Mouse (Mus musculus): ENCODE measurements around the gene D1Ertd622e.
A peak's percentile ranks its signal among the peaks of the same experiment; 100 is the strongest.

Gene D1Ertd622e

GRCm38 (mm10) chr1:97661406-97662241 is at the start of gene D1Ertd622e:
TSS of gene D1Ertd622e (minus strand) at chr1:97662074.
- DNase-seq = peak; percentile 79 to 84

DNA sequence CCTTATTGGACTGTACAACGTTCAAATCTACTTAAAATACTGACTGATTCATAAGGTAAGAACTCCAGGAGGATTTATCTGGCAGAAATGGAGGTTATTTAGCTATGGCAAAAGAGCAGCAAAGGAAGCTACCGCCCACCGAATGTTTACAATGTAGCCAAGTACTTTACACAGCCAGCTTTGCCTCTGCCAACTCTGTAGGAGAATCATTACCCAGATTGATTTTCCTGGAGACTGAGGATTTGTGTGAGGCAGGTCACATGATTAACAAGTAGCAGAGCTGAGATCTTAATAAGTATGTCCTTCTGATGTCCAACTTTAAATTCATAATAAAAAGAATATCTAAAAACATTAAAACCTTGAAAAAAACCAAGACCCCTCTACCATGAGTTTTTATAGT is 48.6 kb upstream of the D1Ertd622e start:
- no peak for DNase-seq

DNA sequence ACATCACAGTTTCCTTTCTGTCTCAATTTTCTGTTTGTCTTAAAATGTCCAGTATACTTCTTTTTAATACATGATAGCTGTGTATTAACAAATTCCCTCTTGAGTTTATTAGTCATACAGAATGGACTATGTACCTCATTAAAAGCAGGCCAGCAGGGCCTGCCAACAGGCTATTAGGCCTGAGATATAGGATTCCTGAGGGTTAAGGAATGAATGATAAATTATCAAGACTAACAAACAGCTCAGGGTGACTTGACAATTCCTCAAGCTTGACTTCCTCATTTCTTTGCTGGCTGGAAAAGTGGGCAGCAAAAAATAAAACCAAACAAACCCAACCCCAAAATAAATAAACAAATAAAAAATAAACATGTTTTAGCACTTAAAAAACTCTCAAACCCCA is 43.5 kb upstream of the D1Ertd622e start:
- DNase-seq = no peak

- DNase-seq = no peak
These were observed 42.8 kb upstream of the D1Ertd622e start for GRCm38 (mm10) chr1:97704646-97705045.

- no peak for DNase-seq
These were observed 37.2 kb upstream of the D1Ertd622e start for GRCm38 (mm10) chr1:97698956-97699570.

- DNase-seq = no peak
These were observed 35.4 kb upstream of the D1Ertd622e start for GRCm38 (mm10) chr1:97697273-97697672.

- DNase-seq = no peak
These were observed 32.0 kb upstream of the D1Ertd622e start for GRCm38 (mm10) chr1:97693825-97694224.

- DNase-seq = peak; percentile 14 to 52
These were observed 26.9 kb upstream of the D1Ertd622e start for GRCm38 (mm10) chr1:97688756-97689155.

DNA sequence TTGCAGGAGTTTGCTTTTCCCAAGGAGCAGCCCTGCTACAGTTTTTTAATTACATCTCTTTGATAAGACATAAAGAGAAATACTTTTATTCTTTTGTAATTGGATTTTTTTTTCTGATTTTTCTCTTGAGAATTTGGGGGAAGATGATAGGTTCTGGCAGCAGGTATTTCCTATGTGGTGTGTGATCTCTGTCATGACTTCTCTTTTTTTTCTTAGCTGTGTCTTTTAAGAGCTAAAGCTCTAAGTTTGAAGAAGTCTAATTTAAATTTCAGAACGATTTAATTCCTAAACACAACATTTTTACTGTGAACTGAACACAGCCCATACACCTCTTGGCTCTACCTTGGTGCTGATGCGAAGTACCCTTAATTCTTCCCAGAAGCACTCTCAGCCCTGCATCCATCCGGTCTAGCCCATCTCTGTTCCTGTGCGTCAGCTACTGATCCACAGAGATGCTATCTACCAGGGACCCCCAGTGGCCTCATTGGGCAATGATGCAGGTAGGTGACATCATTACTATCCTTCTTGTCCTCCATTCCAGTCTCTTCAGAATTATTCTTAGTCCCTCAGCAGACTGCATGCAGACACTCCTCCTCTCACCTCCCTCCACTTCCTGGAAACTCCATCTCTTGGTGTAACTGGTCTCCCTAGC is 14.8 kb upstream of the D1Ertd622e start:
- no peak for DNase-seq

- no peak for DNase-seq
These were observed 14.2 kb upstream of the D1Ertd622e start for GRCm38 (mm10) chr1:97676115-97676514.

DNA sequence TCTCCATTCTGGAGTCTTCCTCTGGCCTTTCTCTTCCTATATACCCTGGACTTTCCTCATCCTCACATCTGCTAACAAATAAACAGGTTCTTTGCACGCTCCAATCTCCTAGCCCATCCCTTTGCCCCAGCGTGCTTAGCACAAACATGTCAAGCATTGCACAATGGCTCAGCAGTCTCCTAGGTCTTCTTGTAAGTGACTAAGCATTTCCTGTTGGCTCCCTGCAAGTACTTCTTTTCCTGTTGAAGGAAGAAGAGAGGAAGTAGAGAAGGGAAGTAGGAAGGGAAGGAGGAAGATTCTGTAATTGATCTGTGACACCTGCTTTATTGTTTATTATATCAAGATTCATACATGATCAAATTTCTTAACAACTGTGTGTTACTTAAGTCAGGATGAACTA is 11.0 kb upstream of the D1Ertd622e start:
- DNase-seq = peak; percentile 12 to 26

GRCm38 (mm10) chr1:97667288-97667687 is 5.4 kb upstream of the D1Ertd622e start:
- DNase-seq = no peak

DNA sequence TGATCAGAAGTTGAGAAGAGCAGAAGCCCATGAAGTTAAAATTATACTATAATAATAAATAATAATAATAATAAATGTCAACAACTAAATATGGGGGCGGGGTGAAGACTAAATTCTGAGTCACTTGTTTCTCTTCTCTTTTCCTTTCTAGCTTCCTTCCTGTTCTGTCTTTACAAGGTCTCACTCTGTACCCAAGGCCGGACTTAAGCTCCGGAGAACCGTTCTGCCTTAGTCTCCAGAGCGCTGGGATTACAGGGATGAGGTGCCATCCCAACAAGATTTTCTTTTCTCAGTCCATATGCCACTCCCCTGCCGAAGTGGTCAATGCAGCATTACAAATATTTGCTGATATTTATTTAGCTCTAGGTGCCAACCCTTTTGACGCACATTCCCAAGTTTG is 450 bp upstream of the D1Ertd622e start:
- peak; percentile 8 to 9 for DNase-seq

DNA sequence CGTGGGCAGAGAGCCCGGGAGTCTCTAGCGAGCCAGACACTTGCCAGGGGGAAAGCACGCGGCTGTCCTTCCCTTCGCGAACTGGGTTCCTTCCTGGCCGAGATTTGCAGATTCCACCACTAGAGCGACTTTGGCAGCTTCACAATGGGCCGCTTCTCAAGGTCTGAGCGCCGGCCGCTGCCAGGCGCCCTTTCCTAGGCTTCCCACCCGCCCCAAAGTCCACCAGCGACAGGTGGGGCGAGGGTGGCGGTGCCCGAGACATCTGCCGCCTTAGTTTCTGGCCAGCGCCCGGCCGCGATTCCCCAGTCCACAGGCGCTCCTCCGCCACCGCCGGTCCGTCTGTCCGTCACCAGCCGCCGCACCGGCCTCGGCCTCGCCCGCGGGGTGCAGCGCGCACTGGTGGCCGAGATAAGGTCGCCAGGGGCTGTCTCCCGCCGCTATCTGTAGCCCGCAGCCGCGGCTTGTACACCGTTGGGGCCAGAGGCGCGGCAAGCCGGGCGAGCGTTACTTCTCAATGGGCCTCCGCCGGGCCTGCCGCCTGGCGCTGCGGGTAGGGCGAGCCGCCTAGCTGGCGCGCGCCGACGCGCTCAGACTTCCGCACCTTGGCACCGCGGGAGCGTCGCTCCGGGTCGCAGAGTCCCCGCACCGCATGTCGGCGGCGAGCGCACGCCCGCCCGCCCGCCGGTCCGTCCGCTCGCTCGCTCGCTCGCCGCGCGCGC is 1.0 kb downstream of the D1Ertd622e start:
- DNase-seq = peak; percentile 66 to 72

DNA sequence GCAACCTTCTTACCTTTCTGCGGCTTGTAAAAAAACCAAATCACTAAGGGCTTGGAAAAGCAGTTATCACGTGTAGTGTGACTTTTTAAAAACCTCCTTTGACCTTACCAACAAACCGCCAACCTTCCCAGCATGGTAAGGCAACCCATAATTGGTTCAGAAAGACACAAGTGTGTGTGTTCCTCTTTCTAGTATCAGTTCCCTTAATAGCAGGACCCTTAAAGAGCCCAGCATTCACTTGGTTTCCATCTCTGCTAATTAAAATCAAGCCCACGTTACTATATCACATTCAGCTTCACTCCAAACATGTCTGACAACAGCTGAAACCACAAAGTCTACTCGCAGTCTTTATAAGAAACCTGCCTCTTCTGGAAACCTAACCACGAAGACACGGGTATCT is 2.5 kb downstream of the D1Ertd622e start:
- DNase-seq = peak in 1 of 2 experiments; percentile 24

DNA sequence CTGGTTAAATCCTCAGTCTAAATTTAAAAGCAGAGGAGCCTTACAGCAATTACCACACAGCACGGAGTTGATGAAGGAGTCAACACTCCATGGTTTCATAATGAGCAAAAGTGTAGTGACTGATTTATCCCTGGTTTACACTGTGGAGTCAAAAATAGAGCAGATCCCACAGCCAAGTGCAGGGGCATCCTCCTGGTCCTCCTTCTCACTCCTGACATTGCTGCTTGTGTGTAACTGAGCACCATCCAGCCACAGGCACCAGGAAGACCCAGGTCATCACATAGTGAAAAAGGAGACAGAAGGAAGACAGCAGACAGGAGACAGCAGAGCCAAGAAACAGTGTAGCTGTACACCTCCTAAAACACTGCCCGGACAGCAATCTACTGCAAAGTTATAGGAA is 4.1 kb downstream of the D1Ertd622e start:
- DNase-seq = no peak

GRCm38 (mm10) chr1:97657201-97657600 is 4.7 kb downstream of the D1Ertd622e start:
- DNase-seq = peak in 1 of 2 experiments; percentile 10

DNA sequence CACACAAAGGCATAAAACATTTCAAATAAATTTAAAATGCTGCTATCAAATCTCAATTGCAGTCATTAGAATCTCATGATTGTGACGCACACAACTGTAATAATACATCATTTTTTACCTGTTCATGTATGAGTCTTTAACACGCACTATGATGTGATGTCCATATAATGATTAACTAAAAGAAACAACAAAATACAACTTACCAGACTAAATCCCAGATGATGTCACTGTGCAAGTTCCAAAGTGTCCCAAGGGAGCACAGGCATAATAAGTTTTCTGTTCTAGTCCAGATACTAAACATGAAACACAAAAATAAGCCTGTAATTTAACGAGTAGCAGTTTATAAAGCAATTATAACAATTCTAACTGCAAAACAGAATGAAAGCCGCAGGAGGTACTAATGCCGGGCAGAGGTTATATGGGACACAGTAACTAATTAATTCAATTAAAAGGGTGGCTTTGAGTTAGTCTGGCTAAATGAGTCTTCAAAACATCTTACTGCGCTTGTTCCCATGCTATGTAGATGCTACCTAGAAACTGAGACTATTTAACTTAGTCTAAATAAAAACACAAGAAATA is 7.4 kb downstream of the D1Ertd622e start:
- no peak for DNase-seq

- no peak for DNase-seq
These were observed 11.2 kb downstream of the D1Ertd622e start for GRCm38 (mm10) chr1:97650553-97651123.

DNA sequence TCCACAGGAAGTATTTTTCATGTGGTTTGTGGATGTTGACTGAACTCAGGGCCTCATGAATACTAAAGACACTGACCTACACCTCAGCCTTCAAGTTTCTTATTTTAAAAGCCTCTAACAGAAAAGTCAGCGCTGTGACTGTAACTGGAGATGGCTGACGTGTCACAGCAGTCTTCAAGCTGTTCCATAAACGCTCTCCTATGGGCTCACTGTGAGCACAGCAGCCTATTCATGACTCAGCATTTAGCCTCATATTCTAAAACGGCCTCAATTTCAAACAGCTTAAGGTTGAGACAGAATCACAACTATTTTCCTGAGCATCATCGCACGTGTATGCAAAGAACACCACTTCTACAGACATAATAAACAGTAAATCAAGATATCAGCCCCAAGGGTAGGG is 11.8 kb downstream of the D1Ertd622e start:
- peak in 1 of 2 experiments; percentile 8 for DNase-seq

DNA sequence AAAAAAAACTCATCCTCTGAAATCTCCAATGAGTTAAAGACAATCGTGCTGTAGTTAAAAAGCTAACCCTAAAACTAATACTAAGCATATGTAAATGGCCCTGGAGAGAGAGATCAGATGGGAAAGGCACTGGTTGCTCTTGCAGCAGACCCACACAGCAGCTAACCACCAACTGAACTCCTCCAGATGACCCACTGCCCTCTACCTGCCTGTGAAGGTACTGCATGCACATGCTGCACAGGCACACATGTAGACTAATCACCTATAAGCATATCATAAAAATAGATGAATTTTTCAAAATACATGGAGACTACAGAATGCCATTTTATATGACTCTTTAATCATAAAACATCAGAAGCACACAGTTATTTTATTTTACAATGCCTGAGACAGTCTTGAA is 14.8 kb downstream of the D1Ertd622e start:
- DNase-seq = no peak

GRCm38 (mm10) chr1:97634104-97634503 is 27.8 kb downstream of the D1Ertd622e start:
- DNase-seq = no peak
